14 mouse cellular contexts compared by ENCODE assay signal in genomic region chr8:54924936-54925335, GRCm38 (mm10). TPM values are rescaled to one million over a fixed set of nuclear protein-coding genes. Genes with fewer than 3 reads are reported as not detected.
DNase-seq lines count a peak whose midpoint lies in the region.
"Had no signal": no experiment of that assay in that cellular context is flagged by ENCODE, and none has a peak within 500 bp of the region (broad histone marks: within the 10 kb centered on the region; RNA-seq: fewer than 3 reads in every experiment).

No protein-coding gene starts in this region.

- DNase-seq in adrenal gland, adult 8-10 months, result peak; percentile 4
- DNase-seq in adrenal gland, postnatal 25 days, result no peak
- peak; percentile 15 to 31 for DNase-seq in kidney, adult 8-10 months
- no peak for DNase-seq in kidney, postnatal 25 days
- DNase-seq in 416B (ENCODE audit: low read depth), result peak; percentile 59
- DNase-seq in adrenal gland, postnatal 14 days, result peak; percentile 21
- no peak for DNase-seq in right cerebral cortex, postnatal 10 days (ENCODE audit: low spot score in 2 of 2)
- DNase-seq: cerebellum, adult 18-20 months; cerebellum, adult 9-11 months; cerebellum, postnatal 36 days; gastrocnemius, adult 2 months; gastrocnemius, postnatal 25 days had no signal

RNA-seq across cellular contexts. Expression of gene Gpm6a, which starts 29.7 kb away (rescaled TPM):
- 1 to 10 TPM; 4.6 to 6.6 (median 5.3) TPM for total RNA-seq in adrenal gland, adult 8-10 months (2022)
- total RNA-seq in adrenal gland, postnatal 25 days (2021), result 1.2 and 2.0 TPM in 2 replicates
- total RNA-seq in adrenal gland, postnatal 14 days (2021), result 4.6 and 5.0 TPM in 2 replicates
- total RNA-seq: granulocyte monocyte progenitor cell, adult 5-6 weeks had no signal

RNA-seq across cellular contexts. Expression of gene Wdr17, which starts 38.0 kb away (rescaled TPM):
- total RNA-seq in adrenal gland, adult 8-10 months (2022), result 1 to 10 TPM; 1.0 to 2.3 (median 1.5) TPM
- 0.24 TPM in 1 of 2 replicates, not detected in the other for total RNA-seq in adrenal gland, postnatal 25 days (2021)
- total RNA-seq in adrenal gland, postnatal 14 days (2021), result 0.64 TPM in 1 of 2 replicates, not detected in the other
- total RNA-seq: granulocyte monocyte progenitor cell, adult 5-6 weeks; heart, postnatal 25 days had no signal

Comparison
In these comparisons a context has a peak if more than half of its experiments do, and no peak if none do; other contexts are left out.
1. DNase-seq: peak in adrenal gland, adult 8-10 months (single experiment), kidney, adult 8-10 months (2 of 2), 416B (single experiment) and adrenal gland, postnatal 14 days (single experiment); none in adrenal gland, postnatal 25 days (single experiment), kidney, postnatal 25 days (0 of 2) and right cerebral cortex, postnatal 10 days (0 of 2).